Mouse (Mus musculus) urinary bladder, adult 18-20 months (tissue): ENCODE data around the gene Tnfsfm13.
"Not testable (repeated sequence)": the region's sequence is repeated elsewhere in the genome, so short reads cannot be mapped to it uniquely, and the experiment has no call there.

Experiments
- DNase-seq, 2 experiments: peaks; one replicate each; pipeline ENCODE4 v3.0.0; 2022; ENCODE audit warnings: low spot score in 2 of 2, mixed read lengths in 2 of 2

The Tnfsfm13 gene

GRCm38 (mm10) chr11:69695361-69696181 is at the start of gene Tnfsfm13, which contains the start of gene Tnfsf12:
Gene Tnfsfm13 (minus strand): TSS chr11:69696098.
Gene Tnfsf12 (minus strand): TSS chr11:69695849.
- DNase-seq = peak; percentile 62 to 63

DNA sequence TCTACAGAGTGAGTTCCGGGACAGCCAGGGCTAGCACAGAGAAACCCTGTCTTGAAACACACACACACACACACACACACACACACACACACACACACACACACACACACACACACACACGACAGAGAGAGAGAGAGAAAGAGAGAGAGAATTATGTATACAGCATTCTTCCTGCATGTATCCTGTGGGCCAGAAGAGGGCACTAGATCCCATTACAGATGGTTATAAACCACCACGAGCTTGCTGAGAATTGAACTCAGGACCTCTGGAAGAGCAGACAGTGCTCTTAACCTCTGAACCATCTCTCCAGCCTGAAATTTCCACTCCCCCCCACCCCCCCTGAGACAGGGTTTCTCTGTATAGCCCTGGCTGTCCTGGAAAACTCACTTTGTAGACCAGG is 35.5 kb upstream of the Tnfsfm13 start:
- not testable (repeated sequence) for DNase-seq

GRCm38 (mm10) chr11:69729063-69729462 is 33.2 kb upstream of the Tnfsfm13 start:
- no peak for DNase-seq

DNA sequence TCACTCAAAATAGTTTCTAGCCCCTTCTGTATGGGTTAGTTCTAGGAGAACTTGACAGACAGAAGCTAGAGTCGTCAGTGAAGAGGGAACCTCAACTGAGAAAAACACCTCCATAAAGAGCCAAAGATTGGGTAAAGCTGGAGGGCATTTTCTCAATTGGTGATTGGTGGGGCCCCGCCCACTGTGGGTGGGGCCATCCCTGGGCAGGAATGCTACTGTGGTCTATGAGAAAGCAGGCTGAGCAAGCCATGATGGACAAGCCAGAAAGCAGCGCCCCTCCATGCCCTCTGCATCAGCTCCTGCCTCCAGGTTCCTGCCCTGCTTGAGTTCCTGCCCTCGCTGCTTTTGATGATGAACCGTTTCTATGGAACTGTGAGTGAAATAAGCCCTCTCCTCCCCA is 30.1 kb upstream of the Tnfsfm13 start:
- DNase-seq = no peak

GRCm38 (mm10) chr11:69723074-69723473 is 27.2 kb upstream of the Tnfsfm13 start:
- no peak for DNase-seq

GRCm38 (mm10) chr11:69720852-69721251 is 25.0 kb upstream of the Tnfsfm13 start:
- DNase-seq = peak; percentile 26 to 27

DNA sequence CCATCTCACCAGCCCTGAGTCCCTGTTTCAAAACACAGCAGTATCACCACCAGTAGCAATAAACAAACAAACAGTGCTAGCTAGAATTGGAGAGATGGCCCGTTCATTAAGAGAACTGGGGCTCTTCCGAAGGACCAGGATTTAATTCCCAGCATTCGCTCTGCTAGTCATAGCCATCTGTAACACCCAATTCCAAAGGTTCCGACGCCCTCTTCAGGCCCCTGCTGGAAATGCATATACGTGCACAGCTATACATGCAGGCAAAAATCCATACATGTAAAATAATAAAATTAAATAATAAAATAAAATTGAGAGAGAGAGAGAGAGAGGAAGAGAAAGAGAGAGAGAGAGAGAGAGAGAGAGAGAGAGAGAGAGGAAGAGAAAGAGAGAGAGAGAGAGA is 23.5 kb upstream of the Tnfsfm13 start:
- no peak for DNase-seq

DNA sequence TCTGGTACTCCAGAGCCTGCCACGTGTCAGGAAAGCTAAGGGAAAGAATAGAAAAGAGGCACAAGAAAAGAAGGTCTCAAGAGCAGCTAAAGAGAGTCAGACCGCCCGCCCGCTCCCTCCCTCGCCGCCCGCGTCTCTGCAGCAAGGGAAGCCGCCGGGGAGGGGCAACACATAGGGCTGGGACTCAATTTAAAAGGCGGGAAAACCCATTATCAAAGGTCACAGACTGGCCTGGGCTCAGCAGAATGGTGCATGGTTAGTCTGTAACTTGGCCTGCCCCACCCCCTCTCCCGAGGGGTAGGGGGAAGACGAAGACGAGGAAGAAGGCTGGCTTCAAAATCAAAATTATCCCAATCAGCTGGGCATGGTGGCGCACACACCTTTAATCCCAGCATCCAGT is 22.8 kb upstream of the Tnfsfm13 start:
- no peak for DNase-seq

- DNase-seq = no peak
Measured at GRCm38 (mm10) chr11:69716953-69717352, 21.1 kb upstream of the Tnfsfm13 start.

- peak in 1 of 2 experiments; percentile 46 for DNase-seq
Measured at GRCm38 (mm10) chr11:69715929-69716328, 20.0 kb upstream of the Tnfsfm13 start.

DNA sequence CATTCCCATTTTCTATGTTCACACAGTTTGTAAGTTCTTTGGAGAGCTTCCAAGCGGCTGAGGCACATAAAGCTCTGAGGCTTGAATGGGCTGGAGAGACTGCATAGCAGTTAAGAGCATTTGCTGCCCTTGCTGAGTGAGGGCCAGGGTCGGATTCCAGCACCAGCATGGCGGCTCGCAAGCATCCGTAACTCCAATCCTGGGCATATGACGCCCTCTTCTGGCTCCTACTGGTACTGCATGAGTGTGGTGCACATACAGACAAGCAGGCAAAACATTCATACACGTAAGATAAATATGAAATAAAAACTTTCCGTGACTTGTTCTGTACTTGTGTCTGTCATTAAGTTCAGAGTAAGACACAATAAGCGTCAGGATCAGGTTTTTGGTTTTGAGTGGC is 19.6 kb upstream of the Tnfsfm13 start:
- no peak for DNase-seq

DNA sequence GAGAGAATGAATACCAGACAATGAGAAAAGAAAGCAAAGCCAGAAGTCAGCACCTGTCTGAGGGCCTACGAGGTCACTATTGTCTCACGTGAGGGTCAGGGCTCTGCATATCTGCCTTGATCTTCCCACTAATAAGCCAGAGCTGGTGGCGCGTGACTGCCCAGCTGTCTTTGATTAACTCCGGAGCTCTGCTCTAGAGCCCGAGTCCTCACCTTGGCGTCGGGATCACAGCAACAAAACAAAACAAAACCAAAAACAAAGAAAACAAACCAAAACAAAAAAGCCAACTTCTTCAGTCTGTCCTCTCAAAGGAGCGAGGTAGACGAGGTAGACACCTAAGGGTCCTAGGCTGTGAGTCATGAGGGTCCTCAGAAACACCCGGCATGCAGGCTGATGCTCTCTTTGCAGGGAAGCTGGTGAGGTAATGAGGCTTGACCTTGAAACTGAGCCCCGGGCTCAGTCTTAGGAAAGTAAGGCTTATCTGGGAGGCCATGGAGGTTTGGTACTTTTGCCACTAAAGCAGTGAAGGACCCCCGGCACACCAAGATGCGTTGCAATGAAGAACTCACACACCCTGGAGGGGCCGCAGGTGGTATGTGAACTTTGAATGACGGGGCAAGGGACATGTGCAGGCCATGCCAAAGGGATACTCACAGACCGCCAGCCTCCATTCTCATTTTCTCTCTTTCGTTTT is 18.9 kb upstream of the Tnfsfm13 start:
- DNase-seq = no peak

DNA sequence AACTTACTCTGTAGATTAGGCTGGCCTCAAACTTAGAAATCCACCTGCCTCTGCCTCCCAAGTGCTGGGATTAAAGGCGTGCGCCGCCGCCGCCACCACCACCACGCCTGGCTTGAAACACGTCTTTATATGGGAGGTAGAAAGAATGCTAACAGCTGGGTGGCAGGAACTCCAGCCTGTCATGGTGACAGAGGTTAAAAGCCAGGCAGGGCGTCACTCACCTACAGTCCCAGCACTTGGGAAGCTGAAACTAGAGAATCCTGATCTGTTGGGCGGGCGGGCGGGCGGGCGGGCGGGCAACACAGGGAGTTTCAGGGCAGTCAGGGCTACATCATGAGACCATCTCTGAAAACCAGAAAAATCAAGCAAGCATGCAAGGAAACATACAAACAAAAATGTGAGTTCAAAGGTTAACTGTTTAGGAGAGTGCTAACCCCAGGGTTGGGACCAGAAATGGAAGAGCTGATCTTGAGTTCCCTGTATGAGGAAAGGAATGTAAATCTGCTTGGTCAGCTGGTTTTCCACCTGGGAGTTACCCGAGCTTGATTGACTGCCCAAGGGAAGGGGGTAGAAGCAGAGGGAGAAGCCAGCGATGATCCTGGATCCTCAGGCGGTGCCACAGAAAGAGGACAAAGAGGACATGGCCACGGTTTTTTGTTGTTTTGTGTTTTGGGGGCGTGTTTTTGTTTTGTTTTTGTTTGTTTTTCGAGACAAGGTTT is 17.2 kb upstream of the Tnfsfm13 start:
- no peak for DNase-seq

GRCm38 (mm10) chr11:69711082-69711481 is 15.2 kb upstream of the Tnfsfm13 start:
- no peak for DNase-seq

DNA sequence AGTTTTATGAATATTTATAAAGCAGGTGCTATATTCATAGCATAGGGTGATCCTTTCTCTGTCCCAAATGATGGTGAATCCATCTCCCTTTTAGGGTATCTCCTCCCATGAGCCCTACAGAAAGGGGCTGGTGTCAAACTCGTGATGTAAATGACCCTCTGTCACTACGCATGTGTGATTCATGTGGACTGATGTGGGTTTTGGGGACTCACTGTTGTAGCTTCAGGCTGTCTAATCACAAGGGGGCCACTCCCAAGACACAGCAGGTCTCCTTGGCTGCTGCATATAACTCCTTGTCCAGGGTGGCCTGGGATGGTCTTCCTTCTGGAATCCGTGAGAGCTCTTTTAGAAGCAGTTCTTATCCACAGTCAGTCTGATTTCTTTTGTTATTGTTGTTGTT is 14.6 kb upstream of the Tnfsfm13 start:
- no peak for DNase-seq

DNA sequence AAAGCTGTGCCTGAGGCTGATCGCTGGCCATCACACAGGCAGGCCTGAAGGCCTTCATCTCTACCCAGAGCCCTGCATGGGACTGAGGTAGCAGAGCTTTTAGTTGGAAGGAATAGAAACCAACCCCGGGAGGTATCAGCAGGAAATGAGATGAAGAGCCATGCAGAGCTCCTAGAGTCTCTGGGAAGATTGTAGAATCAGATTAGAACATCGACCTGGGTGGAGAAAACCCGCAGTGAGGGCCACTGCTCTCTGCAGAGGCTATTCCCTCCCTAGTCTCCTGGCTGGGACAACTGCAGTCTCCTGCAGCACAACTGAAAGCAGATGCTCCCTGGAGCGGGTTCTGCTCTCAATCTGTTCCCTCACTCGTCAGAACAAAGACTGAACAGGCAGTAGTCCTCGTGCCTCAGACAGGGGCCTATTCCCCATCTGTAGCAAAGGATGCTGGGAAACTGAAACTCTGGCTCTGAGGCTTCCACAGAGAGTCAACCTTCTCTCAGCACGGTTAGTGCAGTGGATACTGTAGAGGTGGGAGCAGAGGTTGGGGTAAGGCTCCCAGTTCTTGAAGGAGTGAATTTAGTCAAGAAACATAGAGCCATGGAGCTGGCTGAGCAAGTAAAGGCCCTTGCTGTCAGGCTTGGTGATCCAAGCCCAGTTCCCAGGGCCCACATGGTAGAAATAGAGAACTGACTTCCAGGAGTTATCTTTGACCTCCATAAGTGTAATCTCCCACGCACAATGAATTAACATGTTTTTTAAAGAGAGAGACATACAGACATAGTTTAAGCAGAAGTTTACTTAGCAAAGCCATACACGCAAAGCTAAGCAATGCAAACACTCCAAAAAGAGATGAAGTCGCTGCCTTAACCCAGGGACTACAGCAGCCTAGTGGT is 13.9 kb upstream of the Tnfsfm13 start:
- no peak for DNase-seq

GRCm38 (mm10) chr11:69708614-69709265 is 12.8 kb upstream of the Tnfsfm13 start:
- no peak for DNase-seq

DNA sequence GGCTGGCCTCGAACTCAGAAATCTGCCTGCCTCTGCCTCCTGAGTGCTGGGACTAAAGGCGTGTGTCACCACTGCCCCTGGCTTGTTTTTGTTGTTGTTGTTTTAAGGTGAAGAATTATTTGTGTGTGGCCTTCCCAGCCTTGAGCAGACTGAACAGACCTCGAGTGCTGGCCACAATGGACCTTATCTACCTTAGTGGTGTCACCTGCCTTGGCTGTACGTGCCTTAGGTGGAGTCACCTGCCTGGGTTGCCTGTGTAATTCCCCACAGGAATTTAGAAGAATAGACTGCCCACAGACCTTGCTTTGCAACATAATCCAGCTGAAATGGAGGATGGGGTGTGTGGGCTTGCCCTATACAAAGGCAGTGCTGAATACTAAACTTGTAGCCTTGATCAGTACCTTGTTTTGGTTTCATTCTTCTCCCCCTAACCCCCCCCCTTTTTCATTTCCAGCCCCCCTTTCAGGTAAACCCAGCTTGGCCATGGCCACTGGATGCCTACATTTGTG is 12.0 kb upstream of the Tnfsfm13 start:
- no peak for DNase-seq

- DNase-seq = no peak
Measured at GRCm38 (mm10) chr11:69707480-69707847, 11.6 kb upstream of the Tnfsfm13 start.

DNA sequence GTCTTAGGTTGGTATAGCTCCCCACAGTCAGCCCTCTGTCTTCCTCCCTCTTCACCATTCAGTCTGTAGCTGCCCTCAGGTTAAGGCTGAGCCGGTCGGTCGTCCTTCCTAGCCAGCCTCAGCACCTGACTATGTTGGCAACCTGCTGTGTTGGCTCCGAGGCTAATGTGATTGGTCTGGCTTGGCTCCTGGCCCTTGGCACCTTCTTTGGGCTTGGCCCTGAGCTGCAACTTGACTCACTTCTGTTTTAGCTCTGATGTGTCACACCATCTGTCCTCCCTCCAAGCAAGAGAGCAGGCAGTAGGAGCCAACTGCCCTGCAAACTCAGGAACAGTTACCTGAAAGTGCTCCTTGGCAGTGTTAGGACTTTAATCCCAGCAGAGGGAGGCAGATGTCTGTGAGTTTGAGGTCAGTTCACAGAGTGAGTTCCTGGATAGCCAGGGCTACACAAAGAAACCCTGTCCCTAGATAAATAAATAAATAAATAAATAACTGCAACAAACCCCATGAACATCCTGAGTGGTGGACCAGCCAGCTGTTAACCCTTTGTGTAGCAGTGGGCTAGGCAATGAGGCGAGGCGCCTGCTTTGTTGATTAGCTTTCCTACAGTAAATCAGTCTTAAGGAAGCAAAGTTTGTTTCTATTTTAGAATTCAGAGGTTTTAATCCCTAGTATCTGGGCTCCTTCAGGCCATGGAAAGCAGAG is 11.0 kb upstream of the Tnfsfm13 start:
- DNase-seq = no peak
